Mouse (Mus musculus) CD4-positive, CD25-positive, alpha-beta regulatory T cell, adult 4 months (primary cell): ENCODE measurements around the gene Gm3164. TPM values are rescaled to one million over a fixed set of nuclear protein-coding genes. Genes with fewer than 3 reads are reported as not detected.
"Not testable (repeated sequence)": the region's sequence is repeated elsewhere in the genome, so short reads cannot be mapped to it uniquely, and the experiment has no call there.

ENCODE experiments used
- ATAC-seq: one replicate; pipeline ENCODE4 v1.8.0; 2017
- polyA plus RNA-seq, 2 experiments: library from polyadenylated mRNA; unstranded; fragments of 100-300 nt; shearing (Covaris generic); gene quantifications; one replicate each; pipeline ENCODE4 v1.2.1; 2017

The Gm3164 gene
- polyA plus RNA-seq = 1 to 10 TPM; 4.2 to 6.2 TPM

DNA sequence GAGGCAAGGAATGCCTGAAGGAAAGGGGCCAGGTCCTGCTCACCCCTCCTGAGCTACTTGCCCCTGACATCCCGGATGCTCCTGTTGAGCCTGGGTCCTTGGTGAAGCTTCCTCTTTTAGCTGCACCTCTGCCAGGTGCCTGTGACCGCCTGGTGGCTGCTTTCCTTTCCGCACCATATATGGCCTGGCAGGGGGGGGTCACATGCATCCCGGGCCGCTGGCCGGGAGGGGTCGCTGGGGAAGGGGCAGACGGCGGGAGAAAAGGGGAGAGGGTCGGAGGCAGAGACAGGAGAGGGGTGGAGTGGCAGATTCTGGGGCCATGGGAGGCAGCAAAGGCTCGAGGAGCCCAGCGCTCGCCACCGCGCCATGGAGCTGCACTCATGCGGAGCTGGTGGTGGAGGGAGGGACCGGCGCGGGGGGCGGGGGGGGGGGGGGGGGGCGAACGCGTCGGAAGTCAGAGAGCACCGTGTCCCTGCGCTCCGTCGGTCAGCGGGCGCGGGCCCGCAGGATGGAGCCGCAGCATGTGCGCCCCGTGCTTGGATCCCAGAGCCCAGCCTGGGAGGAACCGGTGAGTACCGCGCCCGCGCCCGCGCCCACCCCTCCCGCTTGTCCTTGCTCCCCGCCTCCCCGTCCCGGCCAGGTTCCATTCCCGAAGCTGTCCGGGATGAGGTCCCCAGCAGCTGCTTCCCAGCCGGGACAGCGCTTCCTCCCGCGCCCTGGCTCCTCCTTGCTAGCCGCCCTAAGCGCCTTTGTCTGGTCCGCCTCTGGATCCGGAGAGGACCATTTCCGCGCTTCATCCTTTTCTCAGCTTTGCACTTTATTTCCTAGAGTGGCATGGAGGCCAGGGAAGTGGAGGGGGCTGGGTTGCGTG, at the start of gene Gm3164:
Gene Gm3164 (plus strand): TSS at position 484 of the 871 bp plus-strand sequence.
- ATAC-seq = not testable (repeated sequence)

DNA sequence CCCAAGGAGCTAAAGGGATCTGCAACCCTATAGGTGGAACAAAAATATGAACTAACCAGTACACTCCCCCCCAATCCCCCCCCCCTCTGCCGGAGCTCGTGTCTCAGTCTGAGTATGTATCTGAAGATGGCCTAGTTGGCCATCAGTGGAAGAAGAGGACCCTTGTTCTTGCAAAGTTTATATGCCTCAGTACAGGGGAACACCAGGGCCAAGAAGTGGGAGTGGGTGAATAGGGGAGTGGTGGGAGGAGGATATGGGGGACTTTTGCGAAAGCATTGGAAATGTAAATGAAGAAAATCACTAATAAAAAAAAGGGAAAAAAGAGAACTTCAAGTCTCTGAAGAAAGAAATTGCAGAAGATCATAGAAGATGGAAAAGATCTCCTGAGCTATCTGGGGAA, 46.3 kb upstream of the Gm3164 start:
- ATAC-seq = not testable (repeated sequence)

DNA sequence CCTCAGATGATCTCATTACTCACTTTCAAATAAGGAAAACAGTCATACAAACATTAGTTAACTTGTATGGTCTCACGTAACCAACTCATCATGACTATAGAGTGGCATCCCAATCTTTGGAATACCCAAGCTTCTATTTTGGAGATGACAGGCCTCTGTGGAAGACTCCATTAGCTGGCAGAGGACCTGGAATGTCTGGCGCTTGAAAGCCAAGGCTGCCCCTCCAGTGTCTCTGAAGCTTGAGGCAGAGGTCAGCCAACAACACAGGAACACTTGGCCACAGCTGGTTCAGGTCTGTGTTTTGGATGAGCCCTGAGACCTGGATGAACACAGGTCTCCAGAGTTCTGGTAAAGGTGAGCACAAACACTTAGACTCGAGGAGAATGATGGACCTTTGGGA, 45.6 kb upstream of the Gm3164 start:
- ATAC-seq = not testable (repeated sequence)

DNA sequence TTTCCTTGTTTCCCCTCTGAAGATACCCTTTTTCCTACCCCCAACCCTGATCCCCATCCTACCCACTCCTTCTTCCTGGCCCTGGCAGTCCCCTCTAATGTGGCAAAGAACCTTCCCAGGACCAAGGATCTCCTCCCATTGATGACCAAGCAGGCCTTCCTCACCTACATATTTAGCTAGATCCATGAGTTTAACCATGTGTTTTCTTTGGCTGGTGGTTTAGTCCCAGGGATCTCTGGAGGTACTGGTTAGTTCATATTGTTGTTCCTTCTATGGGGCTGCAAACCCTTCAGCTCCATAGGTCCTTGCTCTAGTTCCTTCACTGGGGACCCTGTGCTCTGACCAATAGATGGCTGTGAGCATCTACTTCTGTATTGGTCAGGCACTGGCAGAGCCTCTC, 37.4 kb upstream of the Gm3164 start:
- not testable (repeated sequence) for ATAC-seq

- not testable (repeated sequence) for ATAC-seq
These were observed 29.6 kb upstream of the Gm3164 start for GRCm38 (mm10) chr14:4385606-4386005.

GRCm38 (mm10) chr14:4392841-4393530, 22.3 kb upstream of the Gm3164 start:
- ATAC-seq = not testable (repeated sequence)

DNA sequence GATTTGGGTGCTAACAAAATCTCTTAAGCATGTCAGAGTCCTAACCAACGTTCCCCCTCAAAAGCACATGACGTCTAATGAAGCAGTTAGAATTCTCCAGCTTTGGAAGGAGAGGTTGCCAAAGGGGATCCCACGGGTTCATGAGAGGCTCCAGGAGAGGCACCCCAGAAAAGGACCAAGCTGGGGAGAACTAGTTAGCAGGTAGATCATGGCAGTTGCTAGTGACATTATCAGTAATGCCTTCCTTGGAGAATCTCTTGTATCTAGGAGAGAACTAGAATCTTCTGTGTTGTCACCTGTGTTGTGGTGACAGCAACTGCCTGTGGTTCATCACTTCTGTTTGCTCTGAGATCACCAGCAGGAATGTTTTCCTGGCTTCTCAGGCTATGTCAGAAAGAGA, 18.0 kb upstream of the Gm3164 start, which contains the start of gene Gm3159:
Gene Gm3159 (plus strand): TSS at position 301 of the 400 bp plus-strand sequence.
- ATAC-seq = not testable (repeated sequence)

DNA sequence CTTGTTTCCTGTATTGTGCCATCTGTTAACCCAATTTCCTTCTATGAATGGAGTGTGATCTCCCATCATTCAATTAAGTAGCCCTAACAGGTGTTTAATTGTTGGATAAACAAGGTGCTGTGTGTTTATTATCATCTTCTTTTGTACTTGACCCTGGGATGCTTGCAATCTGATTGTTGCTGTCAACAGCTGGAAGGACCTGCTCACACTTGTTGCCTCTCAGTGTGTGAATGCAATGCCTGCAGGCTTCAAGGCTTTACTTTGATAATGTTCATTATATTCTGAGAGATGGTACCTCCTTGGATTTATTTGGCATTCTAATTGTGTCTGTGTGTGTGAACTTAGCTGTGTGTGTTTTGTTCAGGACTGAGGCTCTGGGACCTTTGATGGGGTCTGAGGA, 16.6 kb upstream of the Gm3164 start:
- ATAC-seq = not testable (repeated sequence)

- ATAC-seq = not testable (repeated sequence)
These were observed 15.0 kb upstream of the Gm3164 start for GRCm38 (mm10) chr14:4400115-4400789.

DNA sequence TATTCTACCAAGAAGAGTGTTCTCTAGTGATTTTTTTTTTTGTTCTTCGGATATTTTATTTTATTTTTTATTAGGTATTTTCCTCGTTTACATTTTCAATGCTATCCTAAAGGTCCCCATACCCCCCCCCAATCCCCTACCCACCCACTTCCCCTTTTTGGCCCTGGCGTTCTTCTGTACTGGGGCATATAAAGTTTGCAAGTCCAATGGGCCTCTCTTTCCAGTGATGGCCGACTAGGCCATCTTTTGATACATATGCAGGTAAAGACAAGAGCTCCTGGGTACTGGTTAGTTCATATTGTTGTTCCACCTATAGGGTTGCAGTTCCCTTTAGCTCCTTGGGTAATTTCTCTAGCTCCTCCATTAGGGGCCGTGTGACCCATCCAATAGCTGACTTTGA, 14.0 kb upstream of the Gm3164 start:
- not testable (repeated sequence) for ATAC-seq

DNA sequence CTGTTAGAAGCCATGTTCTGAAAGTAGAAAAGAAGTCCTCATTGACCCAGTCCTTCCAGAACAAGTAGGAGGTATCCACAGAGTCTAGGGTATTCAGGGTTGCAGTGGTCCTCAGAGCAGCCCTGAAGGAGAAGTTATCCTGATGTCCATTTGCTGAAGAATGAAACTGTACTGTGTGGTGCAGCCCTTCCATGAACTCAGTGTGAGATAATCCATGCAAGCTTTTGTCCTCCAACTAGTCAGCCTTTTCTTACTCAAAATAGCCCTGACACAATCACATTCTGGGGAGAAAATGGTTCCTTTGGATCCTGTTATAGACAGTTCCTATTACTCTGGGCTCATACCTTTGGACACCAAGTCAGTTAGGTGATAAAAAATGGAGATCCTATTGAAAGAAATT, 11.4 kb upstream of the Gm3164 start:
- not testable (repeated sequence) for ATAC-seq

DNA sequence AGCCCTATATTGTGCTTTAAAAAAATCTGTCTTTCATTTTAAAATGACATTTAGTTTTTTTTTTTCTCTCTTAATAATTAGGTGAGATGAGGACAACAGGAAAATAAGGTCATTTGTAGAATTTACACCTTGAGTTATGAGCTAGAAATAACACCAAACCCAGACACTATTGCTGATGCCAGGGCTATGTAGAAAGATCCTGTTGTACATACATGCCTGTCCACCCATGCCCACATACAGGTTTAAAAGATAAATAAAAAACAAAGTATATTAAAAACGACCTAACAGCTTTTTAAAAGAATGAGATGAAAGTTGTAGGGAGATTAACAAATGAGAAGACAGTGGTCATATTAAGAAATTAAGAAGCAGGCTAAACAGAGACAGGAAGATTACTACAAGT, 5.3 kb upstream of the Gm3164 start:
- ATAC-seq = not testable (repeated sequence)

GRCm38 (mm10) chr14:4430692-4431091, 15.4 kb downstream of the Gm3164 start, which contains the start of gene Gm3173:
Gene Gm3173 (plus strand): TSS chr14:4430992.
- not testable (repeated sequence) for ATAC-seq

DNA sequence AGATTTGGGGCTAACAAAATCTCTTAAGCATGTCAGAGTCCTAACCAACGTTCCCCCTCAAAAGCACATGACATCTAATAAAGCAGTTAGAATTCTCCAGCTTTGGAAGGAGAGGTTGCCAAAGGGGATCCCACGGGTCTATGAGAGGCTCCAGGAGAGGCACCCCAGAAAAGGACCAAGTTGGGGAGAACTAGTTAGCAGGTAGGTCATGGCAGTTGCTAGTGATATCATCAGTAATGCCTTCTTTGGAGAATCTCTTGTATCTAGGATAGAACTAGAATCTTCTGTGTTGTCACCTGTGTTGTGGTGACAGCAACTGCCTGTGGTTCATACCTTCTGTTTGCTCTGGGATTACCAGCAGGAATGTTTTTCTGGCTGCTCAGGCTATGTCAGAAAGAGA, 66.2 kb downstream of the Gm3164 start, which contains the start of gene Gm3182:
Gene Gm3182 (plus strand): TSS at position 301 of the 400 bp plus-strand sequence.
- not testable (repeated sequence) for ATAC-seq

Other genes starting within 250 kb of the Gm3164 start
- gene Gm2974, start 232.9 kb upstream of the Gm3164 start, polyA plus RNA-seq = 1 to 10 TPM; 2.0 to 3.4 TPM
- not detected for gene Gm3138, start 165.8 kb upstream of the Gm3164 start, polyA plus RNA-seq
- gene Gm3149, start 98.2 kb upstream of the Gm3164 start, polyA plus RNA-seq = not detected
- 10 to 100 TPM in 1 of 2 experiments, 1 to 10 TPM in 1; 5.8 to 12.6 TPM for gene 2610042L04Rik, start 80.7 kb upstream of the Gm3164 start, polyA plus RNA-seq
- gene Gm3159, start 17.9 kb upstream of the Gm3164 start, polyA plus RNA-seq = not detected
- not detected for gene Gm3173, start 15.5 kb downstream of the Gm3164 start, polyA plus RNA-seq
- not detected for gene Gm3182, start 66.3 kb downstream of the Gm3164 start, polyA plus RNA-seq
- not detected for gene Gm3047, start 140.0 kb downstream of the Gm3164 start, polyA plus RNA-seq
- gene Gm8159, start 216.9 kb downstream of the Gm3164 start, polyA plus RNA-seq = not detected
- not detected for gene Gm3239, start 248.7 kb downstream of the Gm3164 start, polyA plus RNA-seq